Mouse (Mus musculus) neural tube, embryonic 10.5 days (tissue): ENCODE measurements at regions not wholly inside any gene's neighbourhood (a gene's known extent, or its start where the extent isn't known, plus 50 kb on each side); places are given as distances from the start of the nearest gene placed in this dataset.

Experiments used
- DNase-seq: peaks from one replicate; pipeline ENCODE4 v3.0.0-alpha.2; 2017; ENCODE audit warnings: low spot score; ENCODE audit errors: extremely low spot score

DNA sequence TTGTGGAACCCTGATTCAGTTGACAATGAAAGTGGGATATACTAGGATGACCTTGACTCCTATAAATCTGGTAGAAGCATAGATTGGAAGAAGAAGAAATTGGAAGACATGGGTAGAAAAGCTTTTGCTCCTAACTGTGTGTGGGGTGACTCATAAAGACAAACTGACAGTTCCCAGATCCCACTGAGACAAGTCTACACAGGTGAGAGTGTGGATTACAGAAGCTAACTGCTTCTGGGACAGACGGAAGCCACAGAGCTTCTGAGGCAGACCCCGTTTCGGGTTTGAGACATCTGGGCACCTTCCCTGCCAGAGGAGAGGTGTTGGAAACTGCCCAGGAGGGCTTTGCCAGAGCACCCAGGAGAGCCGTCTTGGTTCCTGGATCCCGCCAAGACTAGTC is 204.7 kb upstream of the Fam98a start:
- DNase-seq, result no peak

DNA sequence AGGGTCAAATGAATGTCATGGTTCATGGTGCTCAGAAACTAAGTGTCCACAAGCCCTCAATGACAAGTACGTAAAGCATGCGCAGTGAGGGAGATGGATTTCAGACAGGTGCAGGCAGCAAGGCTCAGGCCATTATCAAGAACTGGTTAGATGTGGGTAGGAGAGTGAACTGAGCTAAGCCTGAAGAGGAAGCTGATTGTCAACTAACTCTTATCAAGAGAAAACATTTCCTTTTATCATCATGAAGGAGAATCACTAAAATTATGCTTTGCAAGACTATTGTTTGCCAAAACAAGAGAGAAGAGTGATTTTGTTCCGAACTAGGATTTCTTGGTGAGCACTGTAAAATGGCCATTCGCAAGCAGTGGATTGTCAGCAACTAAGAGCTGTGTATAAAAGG is 164.7 kb upstream of the Fam98a start:
- DNase-seq, result no peak

DNA sequence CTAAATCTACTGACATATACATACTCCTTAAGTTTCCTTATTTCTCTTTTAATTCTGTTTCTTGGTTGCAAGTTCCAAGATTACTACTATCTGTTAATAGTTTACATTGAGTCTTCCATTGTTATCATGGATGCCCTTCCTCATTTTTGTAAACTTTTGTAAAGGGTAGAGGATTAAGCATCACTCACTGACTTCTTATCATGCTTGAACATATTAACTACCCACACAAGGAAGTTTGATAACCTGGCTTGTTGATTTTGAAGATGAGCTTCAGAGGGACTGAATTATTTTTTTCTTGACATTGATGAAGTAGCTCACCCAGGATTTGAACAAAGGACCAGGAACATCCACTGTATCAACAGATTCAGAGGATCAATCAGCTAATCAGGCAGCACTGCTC is 162.8 kb upstream of the Fam98a start:
- DNase-seq, result no peak

DNA sequence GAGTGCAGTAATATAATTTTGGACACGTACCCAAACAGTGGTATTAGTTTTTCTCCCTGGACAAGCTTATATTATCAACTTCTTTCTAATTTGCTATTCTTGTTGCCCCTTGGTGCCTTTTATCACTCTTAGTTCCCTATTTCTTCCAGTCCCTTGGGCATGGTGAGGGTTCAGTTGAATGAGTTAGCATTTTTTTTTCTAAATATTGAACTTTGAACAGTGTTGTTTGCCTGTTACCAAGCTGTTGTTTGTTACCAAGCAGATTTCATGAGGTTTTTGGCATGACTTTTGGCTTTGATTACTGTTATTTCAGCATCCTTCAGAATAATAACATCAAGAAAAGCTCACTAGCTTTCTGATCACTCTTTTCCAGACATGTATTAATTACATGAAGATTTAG is 162.3 kb upstream of the Fam98a start:
- no peak for DNase-seq

DNA sequence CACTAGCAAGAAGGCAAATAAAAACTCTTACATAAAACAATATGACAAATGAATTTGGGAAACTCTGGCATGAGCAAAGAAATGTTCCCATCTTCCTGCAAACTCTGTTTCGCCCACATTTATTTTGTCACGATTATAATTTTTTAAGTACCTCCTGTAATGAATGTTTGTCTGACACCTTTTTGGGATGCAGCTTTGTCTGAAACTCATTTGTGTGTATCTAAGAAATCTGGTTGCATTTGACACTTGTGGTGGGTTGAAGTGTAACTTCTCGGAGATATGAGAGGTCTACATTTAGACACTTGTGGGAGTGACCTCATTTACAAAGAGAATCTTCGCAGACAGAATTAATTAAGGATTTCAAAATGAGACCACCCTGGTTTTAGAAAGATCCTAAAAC is 155.9 kb upstream of the Fam98a start:
- no peak for DNase-seq

DNA sequence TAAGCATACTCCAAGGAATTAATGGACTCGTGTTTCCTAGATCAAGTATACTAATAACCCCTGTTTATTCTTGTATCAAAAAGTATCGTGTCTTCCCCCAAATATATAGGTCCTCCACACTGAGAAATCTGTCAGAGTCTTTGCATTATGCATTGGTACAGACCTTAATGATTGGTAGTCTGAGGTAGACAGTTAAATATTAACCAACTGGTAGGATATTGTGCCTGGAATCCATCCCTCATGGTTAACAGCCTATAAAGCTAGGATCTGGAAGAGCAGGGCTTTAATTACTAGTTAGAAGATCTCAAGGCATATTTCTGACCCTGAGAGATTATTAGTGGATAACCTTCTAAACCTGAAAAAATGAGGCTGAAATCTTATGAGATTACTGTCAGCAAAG is 153.6 kb upstream of the Fam98a start:
- DNase-seq, result no peak

DNA sequence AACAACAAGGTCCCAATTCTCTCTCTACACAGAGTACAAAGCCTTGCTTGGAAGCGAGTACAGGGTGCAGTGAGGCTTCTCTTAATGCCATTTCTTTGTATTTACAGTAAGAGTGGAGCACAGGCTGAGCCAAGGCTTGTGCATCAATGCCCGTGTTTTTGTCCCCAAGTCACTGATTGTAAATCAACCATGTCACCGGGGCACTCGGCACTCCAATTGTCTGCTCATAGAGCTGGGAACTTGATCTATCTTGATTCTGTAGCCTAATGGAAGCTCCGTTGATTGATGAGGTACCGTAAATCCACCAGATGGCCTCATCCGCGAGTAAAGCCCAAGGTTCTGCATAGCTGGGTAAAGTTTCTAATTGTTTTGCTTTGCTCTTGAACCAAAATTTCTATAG is 152.1 kb upstream of the Fam98a start:
- peak; percentile 42 for DNase-seq

DNA sequence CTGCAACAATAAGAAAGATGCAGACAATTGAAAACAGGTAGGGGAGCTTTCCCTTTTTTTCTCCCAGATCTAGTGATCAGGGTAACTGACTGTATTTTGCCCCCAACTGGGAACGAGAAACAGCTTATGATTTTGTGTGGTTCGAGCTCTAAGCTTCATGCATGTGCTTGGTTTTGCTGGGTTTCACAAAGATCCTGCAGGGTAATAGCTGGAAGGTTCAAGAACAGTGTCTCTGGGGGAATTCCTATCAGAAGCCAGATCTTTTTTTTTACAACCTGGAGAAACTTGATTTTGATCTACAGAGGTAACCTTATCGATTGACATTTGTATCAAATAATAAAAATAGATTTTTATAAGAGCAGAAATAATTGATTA is 145.0 kb upstream of the Fam98a start:
- no peak for DNase-seq

DNA sequence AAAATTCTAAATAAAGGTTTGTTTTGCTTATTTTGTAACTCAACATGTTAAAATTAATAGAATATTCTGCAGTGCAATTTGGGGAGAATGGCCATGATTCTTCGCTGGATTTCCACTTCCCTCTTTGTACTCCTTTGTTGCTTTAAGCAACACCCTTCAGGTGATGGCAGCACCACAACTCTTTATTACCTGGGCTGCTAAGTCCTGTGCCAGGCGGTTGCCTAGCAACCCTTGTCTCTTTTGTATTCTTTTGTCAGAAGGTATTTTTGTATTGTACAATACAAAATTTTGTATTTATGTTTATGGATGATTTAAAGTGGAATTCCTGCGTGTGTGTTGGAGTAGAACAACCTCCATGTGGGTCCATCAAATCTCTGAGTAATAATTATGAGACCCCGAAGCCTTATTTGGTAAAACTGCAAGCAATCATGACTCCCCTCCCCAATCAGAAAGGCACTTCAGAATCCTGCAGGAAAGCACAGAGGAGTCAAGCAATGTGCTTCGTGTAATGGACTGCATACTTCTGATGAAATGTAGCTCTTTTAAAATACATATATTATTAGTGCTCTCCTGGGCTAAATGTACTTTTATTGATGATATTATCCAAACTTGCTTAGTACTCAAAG is 144.5 kb upstream of the Fam98a start:
- DNase-seq, result no peak

DNA sequence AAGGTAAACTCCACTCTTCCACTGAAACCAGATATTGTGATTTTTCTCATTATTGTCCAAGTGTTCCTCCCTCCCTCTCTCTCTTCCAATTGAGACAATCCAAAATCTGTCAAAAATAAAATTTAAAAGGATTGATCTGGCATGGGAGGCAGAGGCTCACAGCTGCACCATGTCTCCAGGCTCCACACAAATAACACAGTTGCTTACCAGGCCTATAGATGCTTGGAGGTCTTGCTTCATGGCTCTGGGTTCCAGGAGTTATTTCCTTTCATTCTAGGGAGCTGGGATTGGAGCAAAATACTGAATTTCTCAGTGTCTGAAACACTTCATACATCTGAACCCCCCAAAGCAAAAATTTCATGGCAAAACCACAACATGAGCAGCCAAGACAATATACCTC is 134.2 kb upstream of the Fam98a start:
- DNase-seq, result no peak

DNA sequence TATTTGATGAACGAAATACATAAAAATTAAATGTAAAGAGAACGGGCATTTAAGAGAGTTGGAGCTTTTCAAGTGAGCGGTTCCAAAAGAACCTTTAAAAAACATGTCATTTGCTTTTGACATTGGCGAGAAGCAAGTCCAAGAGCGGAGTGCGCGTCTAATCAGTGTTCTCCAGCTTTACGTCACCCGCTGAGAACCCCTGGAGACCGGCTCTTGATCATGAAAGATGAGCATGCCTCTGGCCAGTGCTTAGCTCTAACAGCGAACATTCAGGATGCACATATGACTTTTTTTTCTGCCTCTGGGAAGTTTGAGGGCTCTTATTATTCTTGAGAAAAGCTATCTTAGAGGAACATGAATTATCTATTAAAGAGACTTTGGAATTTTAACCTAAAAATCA is 95.2 kb upstream of the Fam98a start:
- no peak for DNase-seq

DNA sequence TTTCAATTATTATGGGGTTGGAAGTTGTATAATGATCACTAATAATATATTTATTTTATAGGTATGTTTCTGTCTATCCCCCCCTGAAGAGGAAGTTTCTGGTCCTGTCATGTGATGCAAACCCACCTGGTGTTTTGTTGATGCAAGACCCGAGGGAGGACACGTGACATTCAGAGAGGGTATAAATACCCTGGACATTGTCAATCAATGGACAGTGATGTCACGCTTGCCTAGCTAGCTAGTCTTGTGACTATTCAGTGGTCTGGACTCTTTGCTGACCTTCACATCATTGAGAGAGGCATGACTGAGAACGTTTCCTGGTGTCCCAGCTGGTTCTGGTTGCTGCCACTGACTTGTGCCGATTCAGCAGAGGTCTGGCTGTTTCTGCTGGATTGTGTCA is 93.0 kb upstream of the Fam98a start:
- no peak for DNase-seq

DNA sequence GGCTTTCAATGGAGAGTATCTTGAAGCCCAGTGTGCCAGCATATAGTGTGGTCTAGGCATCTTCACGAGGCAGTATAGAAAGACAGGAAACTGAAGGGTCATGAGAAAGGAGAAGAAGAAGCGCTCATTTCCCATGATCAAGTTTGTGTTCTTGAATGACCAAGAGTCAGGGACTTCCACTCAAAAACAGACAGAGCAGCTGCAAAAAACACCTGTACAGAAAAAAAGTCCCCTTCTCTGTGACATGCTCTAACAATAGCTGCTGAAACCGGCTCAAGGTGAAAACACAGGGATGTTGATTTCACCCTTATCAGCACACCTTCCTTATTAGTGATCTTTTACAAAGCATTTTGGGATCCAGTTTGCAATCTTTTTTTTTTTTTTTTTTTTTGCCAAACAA is 90.6 kb upstream of the Fam98a start:
- no peak for DNase-seq

DNA sequence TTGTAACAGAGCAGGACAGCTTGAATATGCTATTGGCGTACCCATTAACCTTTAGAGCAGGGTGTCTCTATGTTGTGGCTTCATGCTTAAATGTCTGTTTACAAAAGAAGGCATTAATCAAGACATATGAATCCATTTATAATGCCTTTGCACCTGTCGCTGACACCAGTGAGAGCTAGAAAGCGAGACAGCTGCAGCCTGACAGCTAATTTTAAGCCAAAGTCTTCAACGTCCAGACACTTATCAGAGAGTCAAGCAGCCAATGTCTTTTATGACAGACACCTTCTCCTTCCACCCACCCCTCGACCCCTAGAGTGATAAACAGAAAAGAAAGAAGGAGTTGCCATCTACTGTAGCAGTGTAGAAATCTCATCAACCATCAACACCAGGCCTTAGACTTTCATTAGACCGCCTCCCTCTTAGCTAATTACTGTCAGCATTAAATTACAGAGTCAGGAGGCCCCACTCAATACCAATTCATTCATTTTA is 89.3 kb upstream of the Fam98a start:
- no peak for DNase-seq

DNA sequence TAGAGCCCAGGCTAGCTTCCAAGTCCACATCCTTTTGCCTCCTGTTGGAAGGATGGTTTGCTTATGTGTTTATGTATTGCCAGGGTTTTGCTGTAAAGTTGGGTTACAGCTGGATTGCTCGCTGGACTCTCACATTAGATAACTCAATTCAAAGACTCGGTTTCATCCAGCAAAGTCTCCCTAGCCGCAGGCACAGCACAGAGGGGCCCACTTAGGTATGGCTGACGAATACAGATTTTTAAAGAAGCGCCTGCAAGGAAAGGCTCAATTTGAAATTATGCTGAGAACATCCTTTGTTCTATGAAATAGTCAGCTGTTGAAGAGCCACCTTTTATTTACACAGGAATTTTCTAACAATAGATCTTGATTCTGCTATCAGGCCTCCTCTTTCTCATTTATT is 88.8 kb upstream of the Fam98a start:
- no peak for DNase-seq

DNA sequence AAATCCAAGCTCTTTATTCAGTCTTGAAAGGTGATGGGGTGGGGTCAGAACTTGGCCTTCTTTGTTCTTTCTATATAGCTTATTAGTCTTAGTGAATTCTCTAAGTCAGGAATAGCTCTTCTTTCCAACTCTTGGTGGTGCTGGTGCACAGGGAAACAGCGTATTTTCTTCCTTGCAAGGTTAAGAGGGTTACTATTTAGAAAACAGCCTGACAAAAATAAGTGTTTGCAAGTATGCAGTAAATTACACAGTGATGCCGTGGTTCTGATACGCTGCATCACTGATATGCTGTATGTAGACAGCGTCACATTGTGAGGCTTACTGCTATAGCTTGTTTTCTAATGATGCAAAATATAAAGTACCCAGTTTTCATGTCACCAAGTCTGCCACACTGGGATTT is 78.1 kb upstream of the Fam98a start:
- no peak for DNase-seq

DNA sequence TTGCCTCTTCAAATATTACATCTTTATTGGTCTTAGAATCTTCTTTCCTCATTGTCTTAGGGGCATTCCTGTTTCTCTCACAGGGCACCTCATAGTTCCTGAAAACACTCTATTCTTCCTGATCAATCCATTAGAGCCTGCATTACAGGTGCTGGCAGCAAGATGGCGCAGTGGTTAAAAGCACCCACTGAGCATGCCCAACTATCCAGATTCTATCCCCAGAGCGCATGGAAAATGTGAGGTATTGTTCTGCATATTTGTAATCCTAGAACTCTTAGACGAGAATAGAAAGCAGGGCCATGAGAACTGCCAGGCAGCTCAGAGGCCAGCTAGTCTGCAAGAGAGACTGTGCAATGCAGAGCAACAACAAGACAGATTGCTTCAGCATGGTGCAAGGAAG is 67.7 kb upstream of the Fam98a start:
- DNase-seq, result no peak

DNA sequence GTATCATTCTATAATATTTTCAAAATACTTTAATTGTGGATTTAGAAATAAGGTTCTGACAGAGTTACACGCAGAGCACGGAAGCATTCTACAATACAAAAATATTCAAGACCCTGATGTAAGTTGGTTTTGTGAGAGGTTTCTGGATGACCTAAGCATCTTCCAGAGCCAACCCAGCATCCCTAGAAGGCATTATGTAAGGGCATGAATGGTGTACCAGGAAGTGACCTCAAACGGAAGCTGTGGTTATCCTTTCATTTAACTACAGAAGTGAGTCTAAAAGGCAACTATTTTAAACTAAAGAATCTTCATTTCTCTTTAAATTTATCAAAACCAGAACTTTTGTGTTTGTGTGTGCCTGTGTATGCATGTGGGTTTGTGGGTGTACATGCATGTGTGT is 66.8 kb upstream of the Fam98a start:
- no peak for DNase-seq

DNA sequence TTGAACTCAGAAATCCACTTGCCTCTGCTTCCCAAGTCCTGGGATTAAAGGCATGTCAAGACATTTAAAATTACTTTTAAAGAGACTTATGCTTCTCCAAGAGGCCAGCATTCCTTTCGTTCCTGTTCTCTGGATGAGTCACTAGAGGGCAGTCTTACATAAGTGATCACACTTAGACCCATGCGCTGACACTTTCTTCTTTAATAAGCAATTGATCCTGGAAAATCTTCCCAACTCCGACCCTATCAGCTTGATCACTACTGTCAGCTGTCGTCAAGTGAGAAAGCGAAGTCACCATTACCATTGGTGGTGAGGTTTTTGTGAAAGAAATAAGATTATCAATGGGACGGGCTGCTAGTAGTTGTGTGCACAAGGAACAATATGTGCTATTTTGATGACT is 65.5 kb upstream of the Fam98a start:
- peak; percentile 23 for DNase-seq

DNA sequence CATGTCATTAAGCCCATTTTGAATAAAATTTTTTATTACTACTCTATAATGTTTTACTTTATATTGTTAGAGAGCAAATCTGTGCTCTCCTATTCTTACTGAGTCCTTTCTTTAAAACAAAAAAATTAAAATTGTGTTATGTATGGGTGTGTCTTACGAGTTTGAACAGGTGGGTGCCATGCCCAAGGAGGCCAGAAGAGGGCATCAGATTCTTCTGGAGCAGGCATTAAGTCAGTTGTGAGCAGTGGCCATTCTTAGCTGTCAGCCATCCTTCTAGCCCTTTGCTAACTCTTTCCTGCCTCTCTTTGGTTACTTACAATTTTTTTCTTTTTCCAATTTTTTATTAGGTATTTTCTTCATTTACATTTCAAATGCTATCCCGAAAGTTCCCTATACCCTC is 63.6 kb upstream of the Fam98a start:
- peak; percentile 30 for DNase-seq

DNA sequence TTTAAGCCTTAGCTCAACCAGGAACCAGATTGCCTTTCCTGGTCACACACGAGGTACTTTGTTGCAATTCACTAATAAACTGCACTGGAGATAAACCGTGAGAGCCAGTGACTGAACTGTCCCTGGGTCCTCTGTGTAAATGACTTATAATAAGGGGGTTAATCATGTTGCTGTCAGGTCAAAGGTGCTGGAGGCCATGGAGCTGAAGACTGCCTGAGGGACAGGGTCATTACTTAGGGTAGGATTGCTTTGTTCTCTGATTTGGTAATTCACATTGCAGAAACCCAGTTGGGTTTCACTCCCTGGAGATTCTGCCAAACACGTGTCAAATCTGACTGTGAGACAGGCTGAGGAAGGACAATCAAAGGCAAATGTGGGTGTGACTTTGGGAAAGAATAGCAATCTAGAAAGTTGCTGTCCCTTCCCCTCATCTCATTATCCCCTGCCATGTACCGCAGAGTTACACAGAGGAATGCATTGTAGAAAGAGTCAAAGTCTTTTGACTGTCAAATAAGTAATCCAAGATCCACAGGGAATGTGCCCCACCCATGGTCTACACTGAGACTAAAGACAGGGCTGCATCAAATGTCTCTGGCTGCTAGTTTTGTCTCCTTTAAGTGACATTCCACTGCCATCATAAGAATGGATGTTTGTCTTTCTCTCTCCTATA is 51.8 kb upstream of the Fam98a start:
- peak; percentile 26 for DNase-seq
